Mouse (Mus musculus): ENCODE results near the gene Snx21.

Gene Snx21

DNA sequence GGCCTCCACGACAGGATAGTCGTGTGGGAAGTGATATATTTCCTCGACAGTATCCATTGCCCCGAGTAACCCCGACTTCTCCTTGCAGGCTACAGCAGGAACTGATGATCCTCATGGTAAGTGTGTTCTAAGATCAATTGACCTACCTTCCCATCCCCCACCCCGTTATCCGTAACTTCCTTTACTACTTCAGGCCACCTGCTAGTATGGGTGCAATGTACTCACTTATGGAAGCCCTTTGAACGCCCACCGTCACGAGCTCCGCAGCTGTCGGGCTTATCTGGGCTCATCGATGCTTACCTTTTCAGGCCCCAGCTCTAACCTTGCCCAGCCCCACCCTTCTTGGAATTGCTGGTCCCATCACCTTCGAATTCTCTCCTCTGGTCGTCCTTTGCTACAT is 15.3 kb upstream of the Snx21 start:
- DNase-seq (ENCODE audit: low spot score in 2 of 2), result no peak

DNA sequence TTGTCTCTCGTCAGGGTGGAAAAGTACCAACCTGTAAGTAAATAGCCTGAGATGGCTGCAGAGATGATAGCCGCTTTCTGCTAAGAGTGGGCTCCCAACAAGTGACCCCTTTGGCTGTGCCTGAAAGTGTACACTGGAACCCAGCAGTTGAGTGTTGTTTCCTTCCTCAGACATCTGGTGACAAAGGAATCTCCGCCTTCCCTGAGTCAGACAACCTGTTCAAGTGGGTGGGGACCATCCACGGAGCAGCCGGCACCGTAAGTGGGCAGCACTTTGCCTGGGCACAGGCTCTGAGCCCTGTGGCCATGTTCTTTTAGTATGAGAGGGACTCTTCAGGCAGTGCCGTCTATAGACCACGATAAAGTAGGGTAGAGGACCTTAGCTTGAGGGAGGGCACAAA is 14.5 kb upstream of the Snx21 start:
- DNase-seq (ENCODE audit: low spot score in 2 of 2), result no peak

GRCm38 (mm10) chr2:164773229-164773988 is 12.2 kb upstream of the Snx21 start:
- DNase-seq (ENCODE audit: low spot score in 2 of 2), result no peak

DNA sequence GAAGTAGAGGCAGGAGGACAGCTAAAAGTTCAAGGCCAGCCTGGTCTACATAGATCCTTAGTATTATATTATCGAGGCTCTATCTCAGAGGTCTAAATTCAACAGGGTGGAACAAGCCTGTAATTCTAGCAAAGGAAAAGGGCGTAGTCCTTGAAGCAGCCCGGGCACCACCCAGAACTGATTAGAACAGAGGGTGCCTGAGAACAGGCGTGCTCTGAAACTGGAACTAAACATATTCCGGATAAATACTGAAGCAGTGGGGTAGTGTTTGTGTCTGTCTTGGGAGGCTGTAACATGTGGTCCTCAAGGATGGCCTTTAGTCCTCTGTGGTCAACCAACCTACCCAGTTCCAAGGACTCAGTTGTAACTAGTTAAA is 11.6 kb upstream of the Snx21 start:
- no peak for DNase-seq (ENCODE audit: low spot score in 2 of 2)

DNA sequence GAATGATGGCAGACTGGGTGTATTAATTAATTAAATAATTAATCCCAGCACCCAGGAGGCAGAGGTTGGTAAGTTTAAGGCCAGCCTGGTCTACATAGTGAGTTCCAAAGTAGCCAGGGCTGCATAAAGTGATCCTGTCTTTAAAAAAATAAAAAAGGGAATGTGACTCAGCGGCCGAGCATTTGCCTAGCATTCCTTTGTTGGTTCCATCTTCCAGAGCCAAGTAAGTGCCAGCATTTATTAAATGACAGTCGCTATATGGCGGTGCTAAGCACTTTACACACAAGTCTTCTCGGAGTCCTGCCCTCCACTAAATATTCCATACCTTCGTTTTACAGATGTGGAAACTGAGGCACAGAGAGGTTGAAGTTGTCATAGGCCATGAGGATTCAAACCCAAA is 9.5 kb upstream of the Snx21 start:
- no peak for DNase-seq (ENCODE audit: low spot score in 2 of 2)

DNA sequence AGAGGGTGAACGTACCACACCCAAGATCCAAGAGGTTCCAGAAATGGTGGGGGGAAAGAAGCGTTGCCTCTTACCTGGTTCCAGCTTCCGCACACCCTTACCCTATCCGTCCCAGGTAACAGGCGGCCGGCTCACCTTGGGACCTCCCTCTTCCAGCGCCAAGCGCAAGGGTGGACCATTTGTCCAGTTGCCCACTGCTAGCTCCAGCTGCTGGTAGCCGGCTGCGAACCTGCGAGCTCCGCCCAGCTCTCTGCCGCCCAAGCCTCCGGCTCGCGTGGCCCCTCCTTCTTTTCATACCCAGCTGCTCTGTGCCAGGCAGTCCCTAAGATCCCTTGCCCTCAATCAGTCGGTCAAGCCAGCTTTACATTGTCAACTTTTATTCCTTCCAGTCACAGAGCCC is 8.8 kb upstream of the Snx21 start:
- DNase-seq (ENCODE audit: low spot score in 2 of 2), result no peak

DNA sequence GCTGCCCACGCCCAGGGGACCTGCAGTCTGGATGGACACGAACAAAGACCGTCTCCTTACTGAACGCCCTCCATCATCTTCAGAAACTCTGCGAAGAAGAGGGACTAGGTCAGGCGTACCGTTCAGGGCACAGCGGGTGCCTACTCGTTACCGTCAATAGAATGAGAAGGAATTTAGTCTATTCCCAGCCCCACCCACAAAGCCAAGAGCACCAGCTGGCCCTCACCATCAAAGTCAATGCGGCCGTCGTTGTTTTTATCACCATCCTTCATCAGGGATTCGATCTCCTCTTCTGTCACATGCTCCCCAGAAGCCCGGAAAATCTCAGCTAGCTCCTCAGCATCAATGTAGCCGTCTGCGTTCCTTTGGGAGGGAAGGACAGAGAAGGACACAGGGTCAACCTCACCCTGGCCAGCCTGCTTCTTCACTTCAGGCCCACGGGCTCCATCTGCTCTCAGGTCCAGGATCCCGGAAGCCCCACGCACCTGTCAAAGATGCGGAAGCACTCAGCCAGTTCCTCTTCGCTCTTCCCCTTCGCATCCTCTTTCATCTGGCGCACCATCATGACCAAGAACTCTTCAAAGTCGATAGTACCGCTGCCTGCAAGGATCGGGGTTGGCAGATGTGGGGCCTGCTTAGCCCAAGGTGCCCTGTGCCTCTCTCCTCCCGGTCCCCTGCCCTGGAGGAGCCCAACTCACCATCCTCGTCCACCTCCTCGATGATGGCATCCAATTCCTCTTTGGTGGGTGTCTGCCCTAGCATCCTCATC is 8.2 kb upstream of the Snx21 start:
- no peak for DNase-seq (ENCODE audit: low spot score in 2 of 2)

- DNase-seq (ENCODE audit: low spot score in 2 of 2), result no peak
These were observed 7.7 kb upstream of the Snx21 start for GRCm38 (mm10) chr2:164778015-164778287.

DNA sequence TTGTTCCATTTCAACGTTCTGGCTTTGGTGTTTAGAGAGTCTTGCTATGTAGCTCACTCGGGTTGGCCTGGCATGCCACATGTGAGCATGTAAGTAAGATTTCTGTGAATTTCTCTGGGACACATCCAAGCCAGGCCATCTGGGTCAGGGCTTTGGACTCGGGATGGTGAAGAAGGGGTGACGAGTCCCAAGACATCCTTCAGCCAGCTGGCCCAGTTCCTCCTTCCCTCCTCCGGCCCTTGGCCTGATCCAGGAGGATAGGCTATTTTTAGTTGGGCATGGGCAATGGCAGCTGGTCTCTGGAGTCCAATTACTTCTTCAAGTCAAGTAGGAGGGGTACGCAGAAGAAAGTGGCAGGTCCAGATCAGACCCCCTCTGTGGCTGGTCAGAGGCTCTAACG is 6.8 kb upstream of the Snx21 start:
- DNase-seq (ENCODE audit: low spot score in 2 of 2), result no peak

DNA sequence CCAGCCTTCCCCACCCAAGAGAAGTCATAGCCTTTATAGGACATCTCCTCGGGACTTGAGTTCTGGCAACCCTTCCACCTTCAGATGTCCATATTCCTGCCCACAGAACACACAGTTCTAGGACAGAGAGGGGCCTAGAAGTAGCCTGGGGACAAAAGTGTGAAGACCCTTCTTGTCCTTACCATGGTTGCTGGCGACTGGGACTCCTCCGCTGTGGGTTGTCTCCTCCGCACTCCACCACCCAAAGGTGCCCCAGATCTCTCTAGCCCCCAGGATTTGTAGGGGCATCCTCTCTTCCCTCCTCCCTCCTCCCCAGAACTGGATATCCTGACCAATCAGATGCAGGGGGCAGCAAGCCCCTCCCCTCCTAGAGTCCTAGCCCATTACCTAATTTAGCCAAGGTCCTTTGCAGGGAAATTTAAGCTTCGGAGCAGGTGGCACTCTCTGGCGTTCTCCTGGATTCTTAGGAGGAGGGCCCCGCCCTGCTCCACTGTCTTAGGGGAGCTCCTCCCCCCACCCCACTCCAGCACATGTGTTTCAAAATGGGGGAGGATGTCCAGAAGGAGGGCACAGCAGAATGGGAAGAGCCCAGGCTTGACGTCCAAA is 6.0 kb upstream of the Snx21 start, which contains the start of gene Tnnc2:
Tnnc2 (minus strand) TSS at position 487 of the 606 bp plus-strand sequence.
- DNase-seq (ENCODE audit: low spot score in 2 of 2), result no peak

- no peak for DNase-seq (ENCODE audit: low spot score in 2 of 2)
These were observed 3.7 kb upstream of the Snx21 start for GRCm38 (mm10) chr2:164781876-164782275.

GRCm38 (mm10) chr2:164783926-164784581 is 1.6 kb upstream of the Snx21 start:
- no peak for DNase-seq (ENCODE audit: low spot score in 2 of 2)

DNA sequence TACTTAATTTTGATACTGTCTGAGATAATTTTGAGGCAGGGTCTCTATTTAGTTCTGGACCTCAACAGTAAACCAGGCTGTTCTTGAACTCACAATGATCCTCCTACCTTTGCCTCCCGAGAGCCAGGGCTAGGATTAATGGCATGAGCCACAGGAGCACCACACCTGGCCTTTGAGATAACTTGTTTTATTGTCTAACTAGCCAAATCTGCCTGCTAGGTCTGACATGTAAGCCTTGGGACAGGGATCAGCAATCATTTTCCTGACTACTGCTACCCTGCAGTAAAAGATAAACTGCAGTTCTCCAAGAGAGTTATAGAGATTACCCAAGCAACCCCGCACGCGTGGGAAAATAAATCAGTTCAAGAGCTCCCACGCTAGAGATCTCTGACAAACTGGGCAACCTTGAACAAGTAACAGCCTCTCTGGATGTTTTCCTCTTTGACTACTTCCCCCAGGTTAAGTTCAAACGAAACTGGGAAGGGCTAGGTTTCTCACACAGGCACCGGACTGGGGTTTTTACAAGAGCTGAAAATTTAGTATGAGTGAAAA is 678 bp upstream of the Snx21 start:
- no peak for DNase-seq (ENCODE audit: low spot score in 2 of 2)

DNA sequence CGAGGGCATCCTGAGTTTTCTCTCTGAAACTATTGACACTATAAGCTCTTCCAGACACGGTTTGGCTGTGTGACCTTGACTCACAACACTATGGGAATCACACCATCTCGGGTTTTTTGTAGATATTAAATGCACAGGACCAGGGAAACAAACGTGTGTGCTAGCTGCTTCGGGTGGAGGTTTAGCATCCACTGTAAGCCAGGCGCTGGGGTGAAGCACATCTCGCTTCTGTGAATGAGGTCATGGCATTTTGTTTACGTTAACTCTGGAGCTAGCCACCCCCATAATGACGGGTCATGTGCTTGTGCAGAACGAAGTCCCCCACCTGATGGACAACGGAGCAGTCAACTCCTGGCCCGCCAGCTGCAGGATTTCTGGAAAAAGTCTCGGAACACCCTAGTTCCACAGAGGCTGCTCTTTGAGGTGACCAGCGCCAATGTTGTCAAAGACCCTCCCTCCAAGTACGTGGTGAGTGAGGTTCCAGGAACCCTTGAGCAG is 814 bp downstream of the Snx21 start:
- DNase-seq (ENCODE audit: low spot score in 2 of 2), result no peak

GRCm38 (mm10) chr2:164787032-164787431 is 1.4 kb downstream of the Snx21 start:
- DNase-seq (ENCODE audit: low spot score in 2 of 2), result no peak

- DNase-seq (ENCODE audit: low spot score in 2 of 2), result no peak
These were observed 2.2 kb downstream of the Snx21 start for GRCm38 (mm10) chr2:164787779-164788178.

GRCm38 (mm10) chr2:164788411-164788810 is 2.8 kb downstream of the Snx21 start:
- no peak for DNase-seq (ENCODE audit: low spot score in 2 of 2)

GRCm38 (mm10) chr2:164790451-164790850 is 4.8 kb downstream of the Snx21 start:
- no peak for DNase-seq (ENCODE audit: low spot score in 2 of 2)

DNA sequence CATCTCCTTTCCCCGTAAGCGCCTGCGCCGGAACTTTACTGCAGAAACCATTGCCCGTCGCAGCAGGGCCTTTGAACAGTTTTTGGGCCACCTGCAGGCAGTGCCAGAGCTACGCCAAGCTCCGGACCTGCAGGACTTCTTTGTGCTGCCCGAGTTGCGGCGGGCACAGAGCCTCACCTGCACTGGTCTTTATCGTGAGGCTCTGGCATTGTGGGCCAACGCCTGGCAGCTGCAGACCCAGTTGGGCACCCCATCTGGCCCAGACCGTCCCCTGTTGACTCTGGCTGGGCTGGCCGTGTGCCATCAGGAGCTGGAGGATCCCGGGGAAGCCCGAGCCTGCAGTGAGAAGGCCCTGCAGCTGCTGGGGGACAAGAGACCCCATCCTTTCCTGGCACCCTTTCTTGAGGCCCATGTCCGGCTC is 6.2 kb downstream of the Snx21 start:
- DNase-seq (ENCODE audit: low spot score in 2 of 2), result no peak

- DNase-seq (ENCODE audit: low spot score in 2 of 2), result no peak
These were observed 7.0 kb downstream of the Snx21 start for GRCm38 (mm10) chr2:164792400-164793190.

DNA sequence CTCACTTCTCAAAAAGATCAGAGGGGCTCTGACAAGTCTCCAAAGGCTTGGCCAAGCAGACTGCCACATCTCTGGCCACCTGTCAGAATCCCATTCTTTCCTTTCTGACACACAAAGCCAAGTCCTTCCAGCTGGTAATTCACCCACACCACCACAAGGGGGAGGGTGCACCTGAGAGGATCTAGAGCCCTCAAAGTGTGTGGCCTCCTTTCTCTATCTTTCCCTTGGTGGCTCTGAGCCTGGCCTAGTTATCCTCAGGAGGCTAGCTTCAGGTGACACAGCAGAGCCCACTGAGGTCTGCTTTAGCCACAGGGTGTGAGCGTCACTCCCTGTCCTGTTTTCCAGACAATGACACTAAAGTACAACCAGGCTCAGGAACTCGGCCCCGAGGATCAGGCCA is 7.6 kb downstream of the Snx21 start:
- peak; percentile 51 to 63 for DNase-seq (ENCODE audit: low spot score in 2 of 2)

All from frontal cortex, postnatal 36 days (tissue).